In genomic region chr10:40171211-40171610, GRCm38 (mm10) we compare ENCODE assay signal across 19 mouse cellular contexts. TPM values are rescaled to one million over a fixed set of nuclear protein-coding genes. Genes with fewer than 3 reads are reported as not detected.
DNase-seq lines count a peak whose midpoint lies in the region; ATAC-seq and TF ChIP-seq lines count a peak whose summit lies in the region.
"Had no signal": no experiment of that assay in that cellular context is flagged by ENCODE, and none has a peak within 500 bp of the region (broad histone marks: within the 10 kb centered on the region; RNA-seq: fewer than 3 reads in every experiment).

No protein-coding gene starts in this region.

- peak; percentile 8; the same call in 1 of the 2 replicates for ATAC-seq in liver, postnatal 0 days
- no peak for ATAC-seq in liver, embryonic 12.5 days
- ATAC-seq in common myeloid progenitor, adult 5-6 weeks (replicated peaks; ENCODE audit: low read depth, poor library complexity, severe bottlenecking) = peak; percentile 85
- peak; percentile 84 to 90 for ATAC-seq in hematopoietic stem cell, adult 5-6 weeks (replicated peaks in 1 of 2; ENCODE audit: insufficient read depth in 1 of 2, low FRiP score in 2 of 2, low TSS enrichment in 1 of 2, low read depth in 1 of 2, poor library complexity in 2 of 2, severe bottlenecking in 2 of 2)
- peak; percentile 16; the same call in 1 of the 2 replicates for ATAC-seq in neutrophil, adult 5-6 weeks (ENCODE audit: extremely low read depth, insufficient number of reproducible peaks, low FRiP score, poor library complexity, severe bottlenecking)

- no peak overlapping the region for H3K27ac ChIP-seq in liver, postnatal 0 days (ENCODE audit: low read depth)
- H3K27ac ChIP-seq in liver, embryonic 12.5 days = no peak overlapping the region
- H3K27ac ChIP-seq: heart, embryonic 13.5 days had no signal

- WGBS in liver, postnatal 0 days (ENCODE audit: insufficient replicate concordance) = 42% methylated on average over 7 of the region's 8 CpGs
- 41% methylated on average over 7 of the region's 8 CpGs for WGBS in liver, embryonic 12.5 days (ENCODE audit: insufficient replicate concordance)

- no peak for DNase-seq in liver, postnatal 0 days
- no peak for DNase-seq in Muller cell, postnatal 12 days (ENCODE audit: inconsistent ontology term)
- no peak for DNase-seq in yolk sac, embryonic 10.5 days (ENCODE audit: low spot score)
- no peak for DNase-seq in left cerebral cortex, adult 9 months (ENCODE audit: low spot score in 2 of 2)
- DNase-seq: adrenal gland, postnatal 36 days; cerebellum, adult 2 months; embryo, embryonic 11 days; gastrocnemius, postnatal 25 days; heart, postnatal 4 days; kidney, adult 18-20 months; kidney, postnatal 14 days; layer of hippocampus, adult 9-11 months; thymus, adult 2 months had no signal

- TF ChIP-seq EP300 in liver, postnatal 0 days (IDR thresholded peaks at IDR 0.05; ENCODE audit: low read depth) = no peak

- H3K9ac ChIP-seq in liver, postnatal 0 days (replicated peaks) = no peak overlapping the region
- no peak overlapping the region for H3K9ac ChIP-seq in liver, embryonic 12.5 days
- H3K9ac ChIP-seq: heart, embryonic 13.5 days had no signal

- no peaks in the 10 kb centered on the region for H3K27me3 ChIP-seq in liver, postnatal 0 days (ENCODE audit: insufficient read depth, low read length)
- H3K27me3 ChIP-seq in liver, embryonic 12.5 days (replicated peaks) = peaks cover 6% of the 10 kb centered on the region; the same call in 1 of the 2 replicates
- H3K27me3 ChIP-seq: heart, embryonic 13.5 days had no signal

- no peak overlapping the region for H3K4me3 ChIP-seq in liver, postnatal 0 days (ENCODE audit: low read depth, low read length)
- H3K4me3 ChIP-seq in liver, embryonic 12.5 days = no peak overlapping the region
- H3K4me3 ChIP-seq: heart, embryonic 13.5 days had no signal

- H3K36me3 ChIP-seq in liver, postnatal 0 days (replicated peaks; ENCODE audit: insufficient read depth, low read length) = no peaks in the 10 kb centered on the region
- no peaks in the 10 kb centered on the region for H3K36me3 ChIP-seq in liver, embryonic 12.5 days
- H3K36me3 ChIP-seq: heart, embryonic 13.5 days had no signal

- H3K4me2 ChIP-seq in liver, postnatal 0 days (ENCODE audit: low read depth, low read length) = no peak overlapping the region
- no peak overlapping the region for H3K4me2 ChIP-seq in liver, embryonic 12.5 days
- H3K4me2 ChIP-seq: heart, embryonic 13.5 days; midbrain, embryonic 11.5 days had no signal

- H3K9me3 ChIP-seq in liver, postnatal 0 days (ENCODE audit: low read length) = no peaks in the 10 kb centered on the region
- no peaks in the 10 kb centered on the region for H3K9me3 ChIP-seq in liver, embryonic 12.5 days (replicated peaks)
- H3K9me3 ChIP-seq: heart, embryonic 13.5 days had no signal

- no peak for TF ChIP-seq CTCF in liver, postnatal 0 days (IDR thresholded peaks at IDR 0.05; ENCODE audit: low read depth)

- no peaks in the 10 kb centered on the region; the same call in 1 of the 2 replicates for H3K4me1 ChIP-seq in liver, postnatal 0 days (ENCODE audit: insufficient read depth)
- peaks cover 36% of the 10 kb centered on the region for H3K4me1 ChIP-seq in liver, embryonic 12.5 days
- H3K4me1 ChIP-seq: heart, embryonic 13.5 days had no signal

RNA-seq across cellular contexts. Expression of gene Slc16a10, which starts 29.2 kb away (rescaled TPM):
- polyA plus RNA-seq in liver, postnatal 0 days (2015; fragmentation: Nextera tagmentation; extraction: Ambion mirVana) = 20.2 and 22.1 TPM in 2 replicates
- polyA plus RNA-seq in liver, embryonic 12.5 days (2016; fragmentation: Nextera tagmentation; extraction: Ambion mirVana) = 93.9 and 99.9 TPM in 2 replicates
- total RNA-seq in common myeloid progenitor, adult 5-6 weeks (2017) = 21.4 and 23.9 TPM in 2 replicates
- total RNA-seq in hematopoietic stem cell, adult 5-6 weeks (2017) = 12.8 and 19.6 TPM in 2 replicates
- total RNA-seq in neutrophil, adult 5-6 weeks (2017) = 6.8 and 6.9 TPM in 2 replicates
